Mouse (Mus musculus): ENCODE results near the gene Mars.

- TF ChIP-seq CTCF (conservative IDR thresholded peaks at IDR 0.05 in 1 of 2, IDR thresholded peaks at IDR 0.05 in 1 of 2; ENCODE audit: low read depth in 2 of 2, low read length in 2 of 2) (no peak), ETS1 (conservative IDR thresholded peaks at IDR 0.05; ENCODE audit: low read depth, low read length) (no peak), MAX (IDR thresholded peaks at IDR 0.05; ENCODE audit: low read length) (no peak), TCF12 (IDR thresholded peaks at IDR 0.05; ENCODE audit: low read depth, low read length) (no peak)
These were observed 21.9 kb downstream of the Mars start for GRCm38 (mm10) chr10:127289573-127290191.

All from CH12.LX (cell line).